Mouse (Mus musculus): ENCODE data around the gene Myom3. TPM values are rescaled to one million over a fixed set of nuclear protein-coding genes. Genes with fewer than 3 reads are reported as not detected.
"Not testable (repeated sequence)": the region's sequence is repeated elsewhere in the genome, so short reads cannot be mapped to it uniquely, and the experiment has no call there.

The Myom3 gene
- 0.46 and 0.59 TPM in 2 replicates for polyA plus RNA-seq (2015; fragmentation: Nextera tagmentation; extraction: Ambion mirVana)

DNA sequence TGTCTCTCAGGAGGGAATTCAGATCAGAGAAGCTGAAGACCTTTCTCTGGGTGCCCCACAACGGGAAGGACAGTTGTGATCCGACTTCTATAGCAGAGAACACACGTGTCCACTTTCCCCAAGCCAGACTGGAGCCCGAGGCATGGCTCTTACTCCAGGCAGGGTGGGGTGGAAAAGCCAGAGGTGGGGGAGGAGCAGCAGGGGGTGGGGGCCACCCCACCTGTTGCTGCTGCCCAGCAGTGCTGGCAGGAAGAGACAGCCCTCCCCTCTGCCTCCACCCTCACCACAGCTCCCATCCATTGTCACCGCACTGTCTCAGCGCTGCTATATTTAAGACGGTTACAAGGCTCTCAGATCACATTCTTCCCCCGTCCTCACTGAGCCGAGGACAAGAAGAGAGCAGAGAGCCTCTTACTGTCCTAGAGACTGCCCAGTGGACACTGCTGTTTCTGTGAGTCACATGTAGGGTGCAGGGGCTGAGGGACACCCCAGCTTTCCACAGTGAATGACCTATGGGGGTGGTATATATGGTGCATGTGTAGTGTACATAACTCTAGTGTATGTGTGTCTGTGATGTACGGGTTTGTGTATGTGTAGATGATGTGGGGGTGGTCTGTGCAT is at the start of gene Myom3:
Myom3 (plus strand) TSS at position 360 of the 621 bp plus-strand sequence.
- ATAC-seq (ENCODE audit: low FRiP score, low TSS enrichment) (no peak), DNase-seq (ENCODE audit: low spot score) (no peak)
- WGBS: 46% methylated on average over 10 of the region's 10 CpGs
- Histone ChIP-seq H3K4me1 (replicated peaks; ENCODE audit: control insufficient read depth, insufficient read depth) (no peaks in the 10 kb centered on the region), H3K9me3 (ENCODE audit: control insufficient read depth, low read length) (no peaks in the 10 kb centered on the region), H3K27ac (replicated peaks) (no peak within 1 kb of the TSS), H3K9ac (ENCODE audit: low read length) (no peak within 1 kb of the TSS), H3K4me2 (replicated peaks; ENCODE audit: low read depth) (no peak within 1 kb of the TSS), H3K27me3 (ENCODE audit: control insufficient read depth, insufficient read depth, low read length) (no peaks in the 10 kb centered on the region), H3K36me3 (ENCODE audit: control insufficient read depth, insufficient read depth, low read length) (no peaks in the 10 kb centered on the region), H3K4me3 (ENCODE audit: low read depth, low read length) (no peak within 1 kb of the TSS)
- TF ChIP-seq EP300 (optimal IDR thresholded peaks at IDR 0.05) (no peak), CTCF (IDR thresholded peaks at IDR 0.05; ENCODE audit: low read depth) (no peak)

DNA sequence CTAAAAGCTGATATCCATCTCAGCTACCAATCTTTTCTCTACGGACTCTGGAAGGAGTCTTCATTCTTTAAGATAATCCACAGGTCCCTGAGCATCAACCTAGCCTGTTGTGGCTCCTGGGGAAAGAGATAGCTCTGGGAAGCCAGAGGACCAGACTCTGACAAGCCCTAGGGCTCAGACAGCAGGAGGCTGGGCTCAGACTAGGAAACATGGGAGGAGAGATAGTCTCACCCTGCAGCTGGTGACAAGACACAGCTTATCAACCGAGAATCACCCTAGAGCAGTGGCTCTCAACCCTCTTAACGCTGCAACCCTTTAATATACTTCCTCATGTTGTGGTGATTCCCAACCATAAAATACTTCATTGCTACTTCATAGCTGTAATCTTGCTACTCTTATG is 49.1 kb upstream of the Myom3 start:
- 78% methylated on average over 3 of the region's 3 CpGs for WGBS

DNA sequence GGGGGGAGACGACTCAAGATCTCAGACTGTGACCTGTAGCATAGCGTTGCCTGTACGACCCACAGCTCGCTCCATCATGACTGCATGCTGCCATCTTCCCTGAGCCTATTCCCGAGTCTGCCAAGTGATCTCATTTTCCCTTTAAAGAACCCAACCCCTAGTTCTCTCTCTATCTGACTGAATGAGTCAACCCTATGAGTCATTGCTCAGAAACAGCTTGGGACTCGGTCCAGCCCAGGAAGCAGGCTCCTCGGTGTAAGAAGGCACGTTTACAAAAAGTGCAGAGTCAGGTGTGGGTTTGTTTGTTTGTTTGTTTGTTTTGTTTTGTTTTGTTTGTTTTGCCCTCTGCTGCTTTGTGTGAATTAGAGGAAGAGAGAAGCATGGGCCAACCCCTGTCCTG is 44.7 kb upstream of the Myom3 start:
- 62% methylated on average over 8 of the region's 8 CpGs for WGBS
- no peak overlapping the region for H3K9ac ChIP-seq (ENCODE audit: low read length)
- no peak for DNase-seq (ENCODE audit: low spot score)
- ATAC-seq (ENCODE audit: low FRiP score, low TSS enrichment): peak; percentile 43
- H3K4me2 ChIP-seq (replicated peaks; ENCODE audit: low read depth): no peak overlapping the region
- H3K4me3 ChIP-seq (ENCODE audit: low read depth, low read length): no peak overlapping the region
- TF ChIP-seq EP300 (optimal IDR thresholded peaks at IDR 0.05): no peak
- no peak for TF ChIP-seq CTCF (IDR thresholded peaks at IDR 0.05; ENCODE audit: low read depth)
- H3K9me3 ChIP-seq (ENCODE audit: control insufficient read depth, low read length): no peaks in the 10 kb centered on the region
- no peaks in the 10 kb centered on the region for H3K27me3 ChIP-seq (ENCODE audit: control insufficient read depth, insufficient read depth, low read length)
- no peaks in the 10 kb centered on the region for H3K4me1 ChIP-seq (replicated peaks; ENCODE audit: control insufficient read depth, insufficient read depth)
- no peaks in the 10 kb centered on the region for H3K36me3 ChIP-seq (ENCODE audit: control insufficient read depth, insufficient read depth, low read length)
- H3K27ac ChIP-seq (replicated peaks): no peak overlapping the region

More for the DNA sequence above, 49.1 kb upstream of the Myom3 start:
- Histone ChIP-seq H3K4me3 (ENCODE audit: low read depth, low read length) (no peak overlapping the region), H3K27me3 (ENCODE audit: control insufficient read depth, insufficient read depth, low read length) (no peaks in the 10 kb centered on the region), H3K27ac (replicated peaks) (no peak overlapping the region), H3K9ac (ENCODE audit: low read length) (no peak overlapping the region), H3K4me1 (replicated peaks; ENCODE audit: control insufficient read depth, insufficient read depth) (no peaks in the 10 kb centered on the region), H3K36me3 (ENCODE audit: control insufficient read depth, insufficient read depth, low read length) (no peaks in the 10 kb centered on the region), H3K9me3 (ENCODE audit: control insufficient read depth, low read length) (no peaks in the 10 kb centered on the region), H3K4me2 (replicated peaks; ENCODE audit: low read depth) (no peak overlapping the region)
- no peak for DNase-seq (ENCODE audit: low spot score)
- ATAC-seq (ENCODE audit: low FRiP score, low TSS enrichment): no peak
- TF ChIP-seq EP300 (optimal IDR thresholded peaks at IDR 0.05) (no peak), CTCF (IDR thresholded peaks at IDR 0.05; ENCODE audit: low read depth) (no peak)

DNA sequence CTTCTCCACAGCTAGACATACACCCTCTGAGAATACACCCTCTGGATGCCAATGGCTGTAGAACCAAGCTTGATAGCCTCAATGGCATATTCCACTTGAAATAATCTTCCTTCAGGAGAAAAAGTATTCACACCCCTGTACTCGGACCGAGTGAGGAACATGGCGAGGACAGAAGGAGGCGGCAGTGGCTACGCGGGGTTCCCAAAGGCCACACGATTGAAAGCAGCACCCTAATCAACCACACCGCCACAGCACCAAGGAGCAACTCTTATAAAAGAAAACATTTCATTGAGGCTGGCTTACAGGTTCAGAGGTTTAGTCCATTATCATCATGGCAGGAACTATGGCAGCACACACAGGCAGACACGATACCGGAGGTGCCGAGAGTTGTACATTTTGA is 43.1 kb upstream of the Myom3 start:
- not testable (repeated sequence) for H3K9me3 ChIP-seq (ENCODE audit: control insufficient read depth, low read length); H3K9ac ChIP-seq (ENCODE audit: low read length); H3K4me1 ChIP-seq (replicated peaks; ENCODE audit: control insufficient read depth, insufficient read depth); ATAC-seq (ENCODE audit: low FRiP score, low TSS enrichment); H3K4me2 ChIP-seq (replicated peaks; ENCODE audit: low read depth); H3K4me3 ChIP-seq (ENCODE audit: low read depth, low read length); H3K27ac ChIP-seq (replicated peaks); H3K36me3 ChIP-seq (ENCODE audit: control insufficient read depth, insufficient read depth, low read length); DNase-seq (ENCODE audit: low spot score); H3K27me3 ChIP-seq (ENCODE audit: control insufficient read depth, insufficient read depth, low read length)
- 95% methylated on average over 11 of the region's 11 CpGs for WGBS

DNA sequence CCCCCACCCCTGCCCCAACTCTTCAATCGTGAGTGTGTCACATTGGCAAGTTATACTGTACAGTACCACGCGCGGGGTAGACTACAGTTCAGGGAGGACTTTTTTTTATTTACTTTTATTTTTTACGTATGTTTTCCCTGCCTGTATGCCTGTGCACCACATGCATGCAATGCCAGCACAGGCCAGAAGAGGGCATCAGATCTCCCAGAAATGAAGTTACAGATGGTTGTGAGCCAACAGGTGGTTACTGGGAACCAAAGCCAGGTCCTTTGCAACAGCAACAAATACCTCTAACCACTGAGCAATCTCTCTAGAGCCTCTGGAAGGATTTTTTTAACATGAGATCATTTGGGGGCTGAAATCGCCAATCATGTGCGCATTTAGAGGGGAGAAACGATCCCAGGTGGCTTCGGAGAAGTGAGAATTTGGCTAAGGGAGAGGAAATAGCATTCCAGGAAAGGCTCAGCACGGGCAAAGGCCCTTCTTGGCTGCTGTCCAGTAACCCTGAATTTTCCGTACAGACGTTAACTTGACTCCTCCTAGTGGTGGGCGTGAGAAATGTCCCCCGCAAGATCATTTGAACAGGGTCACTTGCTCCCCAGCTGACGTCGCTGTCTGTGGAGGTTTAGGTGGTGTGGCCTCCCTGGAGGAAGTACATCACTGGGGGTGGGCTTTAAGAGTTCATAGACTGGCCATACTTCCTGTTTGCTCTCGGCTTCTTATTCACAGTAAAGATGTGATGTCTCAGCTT is 36.8 kb upstream of the Myom3 start:
- TF ChIP-seq CTCF (IDR thresholded peaks at IDR 0.05; ENCODE audit: low read depth): peak; percentile 49
- TF ChIP-seq EP300 (optimal IDR thresholded peaks at IDR 0.05): no peak
- WGBS: 67% methylated on average over 17 of the region's 17 CpGs
- ATAC-seq (ENCODE audit: low FRiP score, low TSS enrichment): no peak
- H3K9me3 ChIP-seq (ENCODE audit: control insufficient read depth, low read length): no peaks in the 10 kb centered on the region
- H3K27ac ChIP-seq (replicated peaks): no peak overlapping the region
- H3K27me3 ChIP-seq (ENCODE audit: control insufficient read depth, insufficient read depth, low read length): no peaks in the 10 kb centered on the region
- no peak overlapping the region for H3K4me3 ChIP-seq (ENCODE audit: low read depth, low read length)
- H3K9ac ChIP-seq (ENCODE audit: low read length): no peak overlapping the region
- no peak overlapping the region for H3K4me2 ChIP-seq (replicated peaks; ENCODE audit: low read depth)
- DNase-seq (ENCODE audit: low spot score): no peak
- peaks cover 5% of the 10 kb centered on the region; the same call in 1 of the 2 replicates for H3K4me1 ChIP-seq (replicated peaks; ENCODE audit: control insufficient read depth, insufficient read depth)
- no peaks in the 10 kb centered on the region for H3K36me3 ChIP-seq (ENCODE audit: control insufficient read depth, insufficient read depth, low read length)

DNA sequence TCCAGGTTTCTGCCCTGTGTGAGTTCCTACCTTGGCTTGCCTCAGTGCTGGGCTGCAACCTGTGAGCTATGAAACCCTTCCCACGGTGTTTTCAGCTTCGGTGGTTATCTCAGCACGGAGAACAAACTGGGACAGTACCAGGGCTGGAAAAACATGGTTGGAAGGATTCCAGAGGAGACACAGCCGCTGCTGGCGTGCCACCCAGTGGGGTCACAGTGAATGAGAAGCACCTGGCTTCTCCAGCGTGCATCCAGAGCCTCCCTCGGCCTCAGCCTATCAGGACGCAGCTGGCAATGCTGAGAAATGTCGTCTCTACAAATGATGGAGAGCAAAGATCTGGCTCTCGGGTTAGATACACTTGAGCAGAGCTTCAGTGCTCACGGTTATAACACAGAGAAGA is 33.1 kb upstream of the Myom3 start:
- Histone ChIP-seq H3K27me3 (ENCODE audit: control insufficient read depth, insufficient read depth, low read length) (no peaks in the 10 kb centered on the region), H3K36me3 (ENCODE audit: control insufficient read depth, insufficient read depth, low read length) (no peaks in the 10 kb centered on the region), H3K9me3 (ENCODE audit: control insufficient read depth, low read length) (no peaks in the 10 kb centered on the region), H3K4me1 (replicated peaks; ENCODE audit: control insufficient read depth, insufficient read depth) (peaks cover 6% of the 10 kb centered on the region; the same call in 1 of the 2 replicates), H3K9ac (ENCODE audit: low read length) (no peak overlapping the region), H3K4me2 (replicated peaks; ENCODE audit: low read depth) (no peak overlapping the region), H3K27ac (replicated peaks) (no peak overlapping the region), H3K4me3 (ENCODE audit: low read depth, low read length) (no peak overlapping the region)
- DNase-seq (ENCODE audit: low spot score) (no peak), ATAC-seq (ENCODE audit: low FRiP score, low TSS enrichment) (no peak)
- TF ChIP-seq EP300 (optimal IDR thresholded peaks at IDR 0.05) (no peak), CTCF (IDR thresholded peaks at IDR 0.05; ENCODE audit: low read depth) (no peak)
- 57% methylated on average over 11 of the region's 11 CpGs for WGBS

Measured in stomach, postnatal 0 days (tissue).